Comparison of ENCODE assay signal across 8 mouse cellular contexts in the genomic region with DNA sequence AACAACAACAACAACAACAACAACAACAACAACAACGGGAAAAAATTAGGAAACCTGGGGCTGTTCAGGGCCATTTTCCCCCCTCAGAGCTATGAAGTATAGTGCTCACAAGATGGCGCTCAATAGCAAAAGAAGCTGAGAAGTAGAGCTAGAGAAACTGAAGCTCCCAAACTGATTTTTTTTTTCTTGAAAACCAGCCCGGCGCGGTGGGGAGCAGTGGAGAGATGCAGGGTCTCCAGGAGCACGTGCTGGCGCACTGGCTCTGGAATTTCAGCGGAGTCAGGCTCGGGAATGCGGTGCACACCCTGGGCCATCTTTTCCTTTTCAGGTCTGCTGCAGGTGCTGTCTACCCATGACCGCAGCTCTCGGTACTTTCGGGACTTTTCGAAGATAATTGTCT.
DNase-seq lines count a peak whose midpoint lies in the region; ATAC-seq lines count a peak whose summit lies in the region.

No protein-coding gene starts in this region.

- H3K36me3 ChIP-seq in heart, embryonic 13.5 days, result no peaks in the 10 kb centered on the region
- no peaks in the 10 kb centered on the region for H3K36me3 ChIP-seq in kidney, embryonic 16.5 days (ENCODE audit: insufficient read depth, low read length)

- H3K9me3 ChIP-seq in heart, embryonic 13.5 days, result no peaks in the 10 kb centered on the region
- no peaks in the 10 kb centered on the region for H3K9me3 ChIP-seq in kidney, embryonic 16.5 days (ENCODE audit: low read length)

- DNase-seq in 3T3-L1 (ENCODE audit: low read depth, low spot score) (peak; percentile 64), MN1 (ENCODE audit: low spot score) (peak; percentile 49), liver (peak; percentile 26)
- DNase-seq in embryo, embryonic 11 days, result peak; percentile 87
- peak; percentile 39 for DNase-seq in neural tube, embryonic 10.5 days (ENCODE audit: extremely low spot score, low spot score)
- DNase-seq in thymus, postnatal 4 days, result peak; percentile 32

- H3K4me2 ChIP-seq in heart, embryonic 13.5 days, result peak overlapping the region; percentile 73
- peak overlapping the region; percentile 70 for H3K4me2 ChIP-seq in kidney, embryonic 16.5 days (replicated peaks; ENCODE audit: low read depth, low read length)

- H3K4me1 ChIP-seq in heart, embryonic 13.5 days, result peaks cover 14% of the 10 kb centered on the region
- H3K4me1 ChIP-seq in kidney, embryonic 16.5 days (ENCODE audit: insufficient read depth, low read length), result 0 out of 2 replicates have a peak, but pooled peaks cover 6% of the 10 kb centered on the region

- H3K4me3 ChIP-seq in heart, embryonic 13.5 days, result peak overlapping the region; percentile 48
- H3K4me3 ChIP-seq in kidney, embryonic 16.5 days (ENCODE audit: low read length), result peak overlapping the region; percentile 36

- 0 out of 2 replicates have a peak, but pooled peaks have one; percentile 14 for ATAC-seq in heart, embryonic 13.5 days (ENCODE audit: extremely low read depth, insufficient number of reproducible peaks, low FRiP score, low TSS enrichment)
- ATAC-seq in kidney, embryonic 16.5 days (ENCODE audit: low FRiP score, low TSS enrichment), result peak; percentile 75; the same call in 1 of the 2 replicates

- no peak overlapping the region for H3K27ac ChIP-seq in heart, embryonic 13.5 days (replicated peaks)
- no peak overlapping the region for H3K27ac ChIP-seq in kidney, embryonic 16.5 days (ENCODE audit: low read length)

- peak overlapping the region; percentile 67 for H3K9ac ChIP-seq in heart, embryonic 13.5 days
- no peak overlapping the region; the same call in 1 of the 2 replicates for H3K9ac ChIP-seq in kidney, embryonic 16.5 days (replicated peaks; ENCODE audit: low read length)

- H3K27me3 ChIP-seq in heart, embryonic 13.5 days (replicated peaks), result no peaks in the 10 kb centered on the region
- H3K27me3 ChIP-seq in kidney, embryonic 16.5 days (ENCODE audit: insufficient read depth, low read length), result no peaks in the 10 kb centered on the region

- WGBS in heart, embryonic 13.5 days, result 16% methylated on average over 14 of the region's 14 CpGs
- WGBS in kidney, embryonic 16.5 days, result 22% methylated on average over 14 of the region's 14 CpGs

Comparison
In these comparisons a context has a peak if more than half of its experiments do, and no peak if none do; other contexts are left out.
1. DNase-seq: peak in every context shown above with its lines; median percentile 87 in embryo, embryonic 11 days; 64 in 3T3-L1; 49 in MN1; 39 in neural tube, embryonic 10.5 days; 32 in thymus, postnatal 4 days; 26 in liver.